ENCODE assay signal across 21 mouse cellular contexts in genomic region chr17:26789460-26790268, GRCm38 (mm10). TPM values are rescaled to one million over a fixed set of nuclear protein-coding genes. Genes with fewer than 3 reads are reported as not detected.
A peak's percentile ranks its signal among the peaks of the same experiment; 100 is the strongest.
DNase-seq lines count a peak whose midpoint lies in the region; ATAC-seq and TF ChIP-seq lines count a peak whose summit lies in the region.
"Had no signal": no experiment of that assay in that cellular context is flagged by ENCODE, and none has a peak within 500 bp of the region (broad histone marks: within the 10 kb centered on the region; RNA-seq: fewer than 3 reads in every experiment).

No protein-coding gene starts in this region.

- peaks cover 81% of the 10 kb centered on the region for H3K36me3 ChIP-seq in liver, embryonic 12.5 days
- peaks cover 36 to 58% of the 10 kb centered on the region in 2 experiments for H3K36me3 ChIP-seq in CH12.LX (replicated peaks in 1 of 2; ENCODE audit: control insufficient read depth in 1 of 2, insufficient read depth in 1 of 2, low read length in 1 of 2)
- peaks cover 8% of the 10 kb centered on the region for H3K36me3 ChIP-seq in splenic B cell, adult 2 months (ENCODE audit: control insufficient read depth, insufficient read depth, low read length, poor library complexity, severe bottlenecking)

- in situ Hi-C loops in CH12.LX (cut with MboI; ENCODE audit: low pct_ligation_motif_present, low pct_unique_long_range_greater_than_20kb, low sequenced_read_pairs) = loop anchor here (10.0 kb wide), 1 partner anchor 65 kb away; no protein-coding TSS in a partner anchor

- no peaks in the 10 kb centered on the region for H3K27me3 ChIP-seq in liver, embryonic 12.5 days (replicated peaks)
- H3K27me3 ChIP-seq in CH12.LX (replicated peaks) = no peaks in the 10 kb centered on the region
- H3K27me3 ChIP-seq in splenic B cell, adult 2 months (ENCODE audit: control insufficient read depth, insufficient read depth, low read length, poor library complexity, severe bottlenecking) = no peaks in the 10 kb centered on the region
- H3K27me3 ChIP-seq: heart, embryonic 12.5 days; hindbrain, embryonic 13.5 days; Patski had no signal

- peaks cover 11% of the 10 kb centered on the region for H3K4me1 ChIP-seq in liver, embryonic 12.5 days
- H3K4me1 ChIP-seq in CH12.LX (ENCODE audit: control insufficient read depth in 1 of 2, insufficient read depth in 2 of 2) = peaks cover 60 to 90% of the 10 kb centered on the region in 2 experiments
- H3K4me1 ChIP-seq: embryonic facial prominence, embryonic 10.5 days; hindbrain, embryonic 13.5 days had no signal

- WGBS in liver, embryonic 12.5 days (ENCODE audit: insufficient replicate concordance) = 86% methylated on average over 8 of the region's 8 CpGs

- dilution Hi-C loops in CH12.LX (cut with MboI; ENCODE audit: extremely low pct_ligation_motif_present, extremely low pct_unique_long_range_greater_than_20kb, low sequenced_read_pairs) = no loop called here

- H3K9ac ChIP-seq in liver, embryonic 12.5 days = no peak overlapping the region
- peak overlapping the region; percentile 26 for H3K9ac ChIP-seq in CH12.LX (ENCODE audit: insufficient read depth, low read depth)
- H3K9ac ChIP-seq: heart, embryonic 12.5 days; hindbrain, embryonic 13.5 days had no signal

- H3K4me2 ChIP-seq in liver, embryonic 12.5 days = no peak overlapping the region
- peak overlapping the region; percentile 69 for H3K4me2 ChIP-seq in CH12.LX (ENCODE audit: insufficient read depth, low read depth, poor library complexity, severe bottlenecking)
- H3K4me2 ChIP-seq: heart, embryonic 12.5 days; hindbrain, embryonic 13.5 days had no signal

- H3K27ac ChIP-seq in liver, embryonic 12.5 days = no peak overlapping the region
- peak overlapping the region; percentile 99 for H3K27ac ChIP-seq in CH12.LX (ENCODE audit: insufficient read depth, low read depth)
- H3K27ac ChIP-seq: embryonic facial prominence, embryonic 10.5 days; heart, adult 2 months; hindbrain, embryonic 13.5 days; hindbrain, postnatal 0 days had no signal

- no peaks in the 10 kb centered on the region for H3K79me2 ChIP-seq in CH12.LX (replicated peaks; ENCODE audit: control insufficient read depth, extremely low read depth, insufficient read depth, poor library complexity, severe bottlenecking)

- H3K4me3 ChIP-seq in liver, embryonic 12.5 days = no peak overlapping the region
- peak overlapping the region in 2 of 3 experiments; percentile 13 to 29 for H3K4me3 ChIP-seq in CH12.LX (replicated peaks in 1 of 3; ENCODE audit: low read depth in 2 of 3, low read length in 2 of 3, poor library complexity in 1 of 3)
- H3K4me3 ChIP-seq: embryonic facial prominence, embryonic 10.5 days; heart, adult 2 months; heart, embryonic 12.5 days; hindbrain, embryonic 13.5 days had no signal

- no peak for TF ChIP-seq CTCF in CH12.LX (conservative IDR thresholded peaks at IDR 0.05 in 1 of 2, IDR thresholded peaks at IDR 0.05 in 1 of 2; ENCODE audit: low read depth in 2 of 2, low read length in 2 of 2)

- peak; percentile 1 for DNase-seq in liver
- peak; percentile 74 to 78 for DNase-seq in spleen, postnatal 36 days (ENCODE audit: low spot score in 2 of 2)
- DNase-seq in spleen, postnatal 14 days (ENCODE audit: low spot score in 2 of 2) = no peak
- DNase-seq in CH12.LX (ENCODE audit: extremely low read depth) = peak; percentile 90
- peak; percentile 44 for DNase-seq in splenic B cell, adult 2 months (ENCODE audit: low read depth, low spot score)
- no peak for DNase-seq in ovary, adult 18-20 months (ENCODE audit: low spot score)
- DNase-seq: adrenal gland, postnatal 14 days; cerebellum, adult 18-20 months; gastrocnemius, postnatal 10 days; heart, adult 2 months; heart, postnatal 4 days had no signal

- ATAC-seq in liver, embryonic 12.5 days = no peak
- ATAC-seq: activated CD4-positive, CD25-positive, alpha-beta regulatory T cell, adult 4 months; forebrain, embryonic 14.5 days; hindbrain, postnatal 0 days; Patski had no signal

- H3K9me3 ChIP-seq in liver, embryonic 12.5 days (replicated peaks) = no peaks in the 10 kb centered on the region
- H3K9me3 ChIP-seq in CH12.LX (replicated peaks; ENCODE audit: low read length) = no peaks in the 10 kb centered on the region
- H3K9me3 ChIP-seq: embryonic facial prominence, embryonic 10.5 days; heart, embryonic 12.5 days; hindbrain, embryonic 13.5 days had no signal

- 0 out of 2 replicates have a peak, but pooled peaks have one; percentile 52 for TF ChIP-seq EP300 in CH12.LX (IDR thresholded peaks at IDR 0.05; ENCODE audit: low read length)

- TF ChIP-seq RAD21 in CH12.LX (IDR thresholded peaks at IDR 0.05; ENCODE audit: low read depth, low read length) = no peak; the same call in 1 of the 2 replicates

- peak; percentile 38; the same call in 1 of the 2 replicates for TF ChIP-seq POLR2A in CH12.LX (IDR thresholded peaks at IDR 0.05; ENCODE audit: low read depth, low read length)

TF ChIP-seq in CH12.LX, 34 proteins besides CTCF, POLR2A, EP300 and RAD21:
- TF ChIP-seq ZMIZ1 (IDR thresholded peaks at IDR 0.05; ENCODE audit: low read depth, low read length) (peak; percentile 16; the same call in 1 of the 2 replicates), GABPA (IDR thresholded peaks at IDR 0.05; ENCODE audit: insufficient replicate concordance, low read depth, low read length) (no peak), MAZ (IDR thresholded peaks at IDR 0.05; ENCODE audit: low read depth, low read length) (peak; percentile 72; the same call in 1 of the 2 replicates), SMC3 (IDR thresholded peaks at IDR 0.05; ENCODE audit: low read depth, low read length) (peak; percentile 20; the same call in 1 of the 2 replicates), POLR2AphosphoS2 (IDR thresholded peaks at IDR 0.05; ENCODE audit: low read depth, low read length) (0 out of 2 replicates have a peak, but pooled peaks have one; percentile 36), BHLHE40 (IDR thresholded peaks at IDR 0.05; ENCODE audit: low read depth, low read length) (peak; percentile 33; the same call in 1 of the 2 replicates), MEF2A (IDR thresholded peaks at IDR 0.05; ENCODE audit: borderline replicate concordance, low read depth, low read length) (0 out of 2 replicates have a peak, but pooled peaks have one; percentile 52), HCFC1 (IDR thresholded peaks at IDR 0.05; ENCODE audit: low read depth, low read length) (peak; percentile 31), TCF12 (IDR thresholded peaks at IDR 0.05; ENCODE audit: low read depth, low read length) (0 out of 2 replicates have a peak, but pooled peaks have one; percentile 45), ZKSCAN1 (IDR thresholded peaks at IDR 0.05; ENCODE audit: borderline replicate concordance, low read depth, low read length) (no peak), IRF4 (IDR thresholded peaks at IDR 0.05; ENCODE audit: low read depth, low read length) (no peak), CHD1 (IDR thresholded peaks at IDR 0.05; ENCODE audit: low read depth, low read length) (peak; percentile 26; the same call in 1 of the 2 replicates), JUN (IDR thresholded peaks at IDR 0.05; ENCODE audit: insufficient read depth, low read depth, low read length) (no peak), NRF1 (IDR thresholded peaks at IDR 0.05; ENCODE audit: low read depth, low read length) (no peak), JUND (conservative IDR thresholded peaks at IDR 0.05; ENCODE audit: low read depth, low read length) (no peak; the same call in 1 of the 2 replicates), UBTF (IDR thresholded peaks at IDR 0.05; ENCODE audit: low read depth, low read length) (0 out of 2 replicates have a peak, but pooled peaks have one; percentile 13), ELF1 (IDR thresholded peaks at IDR 0.05; ENCODE audit: low read depth, low read length) (no peak), ETS1 (conservative IDR thresholded peaks at IDR 0.05; ENCODE audit: low read depth, low read length) (peak; percentile 45; the same call in 1 of the 2 replicates), SIN3A (IDR thresholded peaks at IDR 0.05; ENCODE audit: low read length) (no peak; the same call in none of the 2 replicates), PAX5 (IDR thresholded peaks at IDR 0.05; ENCODE audit: low read length) (no peak), RCOR1 (conservative IDR thresholded peaks at IDR 0.05; ENCODE audit: low read depth, low read length) (peak; percentile 12; the same call in 1 of the 2 replicates), USF2 (conservative IDR thresholded peaks at IDR 0.05; ENCODE audit: low read depth, low read length) (no peak), TBP (conservative IDR thresholded peaks at IDR 0.05; ENCODE audit: low read depth, low read length) (peak; percentile 52), USF1 (IDR thresholded peaks at IDR 0.05; ENCODE audit: low read depth, low read length) (no peak), E2F4 (IDR thresholded peaks at IDR 0.05; ENCODE audit: insufficient replicate concordance, low read depth, low read length) (no peak), MAFK (IDR thresholded peaks at IDR 0.05; ENCODE audit: insufficient replicate concordance, low read length) (peak; percentile 68; the same call in 1 of the 2 replicates), KAT2A (IDR thresholded peaks at IDR 0.05; ENCODE audit: insufficient replicate concordance, low read length) (no peak), CHD2 (IDR thresholded peaks at IDR 0.05; ENCODE audit: low read length) (peak; percentile 56), ZC3H11A (IDR thresholded peaks at IDR 0.05; ENCODE audit: low read depth, low read length) (no peak), ZNF384 (IDR thresholded peaks at IDR 0.05; ENCODE audit: low read depth, low read length) (peak; percentile 37; the same call in 1 of the 2 replicates), NELFE (IDR thresholded peaks at IDR 0.05; ENCODE audit: low read depth, low read length) (peak; percentile 56), MAX (IDR thresholded peaks at IDR 0.05; ENCODE audit: low read length) (peak; percentile 73), MXI1 (IDR thresholded peaks at IDR 0.05; ENCODE audit: low read depth, low read length) (no peak; the same call in 1 of the 2 replicates), MYC (IDR thresholded peaks at IDR 0.05; ENCODE audit: low read depth, low read length) (peak; percentile 82; the same call in 1 of the 2 replicates)

RNA-seq across cellular contexts. Expression of gene Bnip1, which starts 8.8 kb away (rescaled TPM):
- 28.3 and 31.0 TPM in 2 replicates for polyA plus RNA-seq in liver, embryonic 12.5 days (2016; fragmentation: Nextera tagmentation; extraction: Ambion mirVana)
- total RNA-seq in CH12.LX (2012; rRNA removed) (47.1 and 54.6 TPM in 2 replicates), CH12.LX (2014; rRNA removed) (59.6 and 63.9 TPM in 2 replicates)
- 44.1 and 50.9 TPM in 2 replicates for polyA plus RNA-seq in CH12.LX (2012; ENCODE audit: insufficient read length, low read depth)

RNA-seq across cellular contexts. Expression of gene Nkx2-5, which starts 55.1 kb away (rescaled TPM):
- 0.13 and 0.19 TPM in 2 replicates for polyA plus RNA-seq in liver, embryonic 12.5 days (2016; fragmentation: Nextera tagmentation; extraction: Ambion mirVana)
- total RNA-seq in CH12.LX (2012; rRNA removed) (not detected in 2 replicates), CH12.LX (2014; rRNA removed) (not detected in 2 replicates)
- polyA plus RNA-seq in CH12.LX (2012; ENCODE audit: insufficient read length, low read depth) = not detected in 2 replicates
- total RNA-seq: adrenal gland, adult 18-20 months; adrenal gland, postnatal 14 days; gastrocnemius, postnatal 10 days; gastrocnemius, postnatal 4 days; hindbrain, postnatal 0 days had no signal
- polyA plus RNA-seq: activated CD4-positive, CD25-positive, alpha-beta regulatory T cell, adult 4 months; forebrain, embryonic 14.5 days; hindbrain, postnatal 0 days; Patski had no signal

Comparison
In these comparisons a context has a peak if more than half of its experiments do, and no peak if none do; other contexts are left out.
1. DNase-seq: peak in liver (single experiment), spleen, postnatal 36 days (2 of 2), CH12.LX (single experiment) and splenic B cell, adult 2 months (single experiment); none in spleen, postnatal 14 days (0 of 2) and ovary, adult 18-20 months (single experiment).